Mouse (Mus musculus): ENCODE data around the gene Zscan26.
"Not testable (repeated sequence)": the region's sequence is repeated elsewhere in the genome, so short reads cannot be mapped to it uniquely, and the experiment has no call there.

The Zscan26 gene

GRCm38 (mm10) chr13:21453449-21453848 is at the start of gene Zscan26:
TSS of gene Zscan26 (minus strand) at chr13:21453730.
- in situ Hi-C loops (cut with MboI; ENCODE audit: low sequenced_read_pairs): no loop called here

- in situ Hi-C loops (cut with MboI; ENCODE audit: low sequenced_read_pairs): no loop called here
These were observed 48.8 kb upstream of the Zscan26 start for GRCm38 (mm10) chr13:21502296-21502695.

GRCm38 (mm10) chr13:21501182-21501581 is 47.7 kb upstream of the Zscan26 start, which contains the start of gene Gm11273:
TSS of gene Gm11273 (minus strand) at chr13:21501418.
- in situ Hi-C loops (cut with MboI; ENCODE audit: low sequenced_read_pairs): not testable (repeated sequence)

- in situ Hi-C loops (cut with MboI; ENCODE audit: low sequenced_read_pairs): no loop called here
These were observed 41.5 kb upstream of the Zscan26 start, which contains the start of gene AK157302 for GRCm38 (mm10) chr13:21495080-21495479. TSS of gene AK157302 (plus strand) at chr13:21495223.

GRCm38 (mm10) chr13:21492847-21493246 is 39.3 kb upstream of the Zscan26 start:
- in situ Hi-C loops (cut with MboI; ENCODE audit: low sequenced_read_pairs): no loop called here

- in situ Hi-C loops (cut with MboI; ENCODE audit: low sequenced_read_pairs): no loop called here
These were observed 33.4 kb upstream of the Zscan26 start for GRCm38 (mm10) chr13:21486881-21487280.

- in situ Hi-C loops (cut with MboI; ENCODE audit: low sequenced_read_pairs): not testable (repeated sequence)
These were observed 25.5 kb upstream of the Zscan26 start, which contains the start of the genes Zkscan4 and Gm10065 for GRCm38 (mm10) chr13:21478759-21479670. TSS of gene Zkscan4 (plus strand) at chr13:21478907. TSS of gene Gm10065 (minus strand) at chr13:21479441.

GRCm38 (mm10) chr13:21472427-21472826 is 18.9 kb upstream of the Zscan26 start:
- in situ Hi-C loops (cut with MboI; ENCODE audit: low sequenced_read_pairs): no loop called here

GRCm38 (mm10) chr13:21469097-21469496 is 15.6 kb upstream of the Zscan26 start:
- in situ Hi-C loops (cut with MboI; ENCODE audit: low sequenced_read_pairs): no loop called here

GRCm38 (mm10) chr13:21468061-21469019 is 14.8 kb upstream of the Zscan26 start, which contains the start of gene Nkapl:
TSS of gene Nkapl (minus strand) at chr13:21468509.
- in situ Hi-C loops (cut with MboI; ENCODE audit: low sequenced_read_pairs): no loop called here

- in situ Hi-C loops (cut with MboI; ENCODE audit: low sequenced_read_pairs): no loop called here
These were observed 13.8 kb upstream of the Zscan26 start for GRCm38 (mm10) chr13:21467336-21467735.

- in situ Hi-C loops (cut with MboI; ENCODE audit: low sequenced_read_pairs): not testable (repeated sequence)
These were observed 9.0 kb upstream of the Zscan26 start for GRCm38 (mm10) chr13:21462516-21462915.

GRCm38 (mm10) chr13:21456347-21456746 is 2.8 kb upstream of the Zscan26 start:
- in situ Hi-C loops (cut with MboI; ENCODE audit: low sequenced_read_pairs): no loop called here

GRCm38 (mm10) chr13:21454133-21454532 is 603 bp upstream of the Zscan26 start:
- in situ Hi-C loops (cut with MboI; ENCODE audit: low sequenced_read_pairs): no loop called here

- in situ Hi-C loops (cut with MboI; ENCODE audit: low sequenced_read_pairs): no loop called here
These were observed 488 bp downstream of the Zscan26 start for GRCm38 (mm10) chr13:21453042-21453441.

GRCm38 (mm10) chr13:21447856-21448614 is 5.5 kb downstream of the Zscan26 start:
- in situ Hi-C loops (cut with MboI; ENCODE audit: low sequenced_read_pairs): no loop called here

GRCm38 (mm10) chr13:21446796-21447195 is 6.7 kb downstream of the Zscan26 start:
- in situ Hi-C loops (cut with MboI; ENCODE audit: low sequenced_read_pairs): no loop called here

- in situ Hi-C loops (cut with MboI; ENCODE audit: low sequenced_read_pairs): no loop called here
These were observed 12.3 kb downstream of the Zscan26 start for GRCm38 (mm10) chr13:21441207-21441572.

GRCm38 (mm10) chr13:21440503-21441206 is 12.9 kb downstream of the Zscan26 start, which contains the start of gene Pgbd1:
TSS of gene Pgbd1 (minus strand) at chr13:21441058.
- in situ Hi-C loops (cut with MboI; ENCODE audit: low sequenced_read_pairs): no loop called here

- in situ Hi-C loops (cut with MboI; ENCODE audit: low sequenced_read_pairs): no loop called here
These were observed 18.1 kb downstream of the Zscan26 start for GRCm38 (mm10) chr13:21435476-21435875.

All from CH12F3 (cell line).